Mouse (Mus musculus) embryonic facial prominence, embryonic 14.5 days (tissue): ENCODE measurements around the gene Cyb5b. TPM values are rescaled to one million over a fixed set of nuclear protein-coding genes. Genes with fewer than 3 reads are reported as not detected.

Experiments
- ATAC-seq: fragments of 200-750 bp; cut with Nextera tagmentation; 2 replicates; pipeline ENCODE4 v1.8.0; 2017; ENCODE audit warnings: low read depth, moderate number of reproducible peaks, moderate TSS enrichment
- DNase-seq: peaks from one replicate; pipeline ENCODE4 v3.0.0-alpha.2; 2015; ENCODE audit warnings: low spot score
- H3K27ac ChIP-seq: fragments of 300-500 bp; sonication (generic); replicated peaks from 2 replicates; pipeline ENCODE4 v1.5.1; 2014; ENCODE audit warnings: low read depth, mild to moderate bottlenecking, low read length, moderate library complexity
- H3K27me3 ChIP-seq: fragments of 300-500 bp; sonication (generic); replicated peaks from 2 replicates; pipeline ENCODE4 v1.6.1; 2014; ENCODE audit warnings: low read length; ENCODE audit not compliant: control insufficient read depth, insufficient read depth
- H3K36me3 ChIP-seq: fragments of 300-500 bp; sonication (generic); 2 replicates; pipeline ENCODE4 v1.6.1; 2014; ENCODE audit warnings: low read length, mixed read lengths; ENCODE audit not compliant: control insufficient read depth, insufficient read depth
- H3K4me1 ChIP-seq: fragments of 300-500 bp; sonication (generic); 2 replicates; pipeline ENCODE4 v1.6.1; 2014; ENCODE audit warnings: antibody characterized with exemption, low read length; ENCODE audit not compliant: control insufficient read depth, insufficient read depth
- H3K4me2 ChIP-seq: fragments of 300-500 bp; sonication (generic); 2 replicates; pipeline ENCODE4 v1.6.1; 2014; ENCODE audit warnings: low read depth, mild to moderate bottlenecking, low read length, moderate library complexity, mixed read lengths
- H3K4me3 ChIP-seq: fragments of 300-500 bp; sonication (generic); 2 replicates; pipeline ENCODE4 v1.5.1; 2014; ENCODE audit warnings: low read depth, mild to moderate bottlenecking, low read length
- H3K9ac ChIP-seq: fragments of 300-500 bp; sonication (generic); 2 replicates; pipeline ENCODE4 v1.6.1; 2014; ENCODE audit warnings: low read depth, mild to moderate bottlenecking, low read length, moderate library complexity, mixed read lengths
- H3K9me3 ChIP-seq: fragments of 300-500 bp; sonication (generic); 2 replicates; pipeline ENCODE4 v1.6.1; 2016; ENCODE audit warnings: low read length; ENCODE audit not compliant: control insufficient read depth
- WGBS: fragments of 180-500 bp; shearing (Covaris S2); extraction: QIAGEN DNeasy Blood & Tissue Kit; methylation state at CpG from one replicate; pipeline ENCODE4 v1.1.7; 2014; 5-methylcytosine and 5-hydroxymethylcytosine counted together
- polyA plus RNA-seq: library from polyadenylated mRNA; unstranded; fragments of >200 nt; fragmentation: Nextera tagmentation; extraction: Ambion mirVana; gene quantifications from 2 replicates; pipeline ENCODE4 v1.2.1, GENCODE M21; 2014

Gene Cyb5b
- polyA plus RNA-seq, 1 experiment from 2014 or later, result 78.5 TPM

DNA sequence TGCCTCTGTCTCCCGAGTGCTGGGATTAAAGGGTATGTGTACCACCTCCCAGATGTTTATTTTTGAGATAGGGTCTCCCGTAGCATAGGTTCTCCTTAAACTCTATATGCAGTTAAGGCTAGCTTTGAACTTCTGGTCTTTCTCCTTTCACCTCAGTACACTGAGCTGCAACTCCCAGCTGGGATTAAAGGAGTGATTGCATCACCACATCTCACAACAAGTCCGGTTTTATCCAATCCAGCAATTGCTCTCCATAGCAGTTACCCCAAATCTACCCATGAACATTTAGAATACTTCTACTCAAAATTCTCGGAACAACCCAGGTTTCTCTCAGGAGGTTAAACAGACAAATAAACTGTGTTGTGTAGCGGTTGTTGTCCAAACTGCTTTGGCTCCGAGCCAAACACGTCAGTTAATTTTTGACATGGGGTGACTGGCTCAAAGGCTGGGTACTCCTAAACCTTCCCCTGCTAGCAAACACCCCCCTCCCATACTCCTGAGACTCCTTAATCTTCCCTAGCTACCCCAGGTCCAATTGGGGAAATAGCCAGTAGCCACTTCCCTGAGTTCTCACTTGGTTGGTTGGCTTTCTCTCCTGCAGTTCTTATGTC is 28.7 kb upstream of the Cyb5b start:
- Histone ChIP-seq H3K4me3 (no peak overlapping the region), H3K4me2 (no peak overlapping the region), H3K9ac (no peak overlapping the region), H3K27ac (no peak overlapping the region), H3K27me3 (no peaks in the 10 kb centered on the region), H3K4me1 (peaks cover 5% of the 10 kb centered on the region; the same call in 1 of the 2 replicates), H3K9me3 (no peaks in the 10 kb centered on the region), H3K36me3 (no peaks in the 10 kb centered on the region)
- ATAC-seq, result no peak
- no peak for DNase-seq
- WGBS, result 88% methylated on average over 7 of the region's 7 CpGs

GRCm38 (mm10) chr8:107123063-107123614 is 27.3 kb upstream of the Cyb5b start:
- H3K9ac ChIP-seq, result no peak overlapping the region
- DNase-seq, result no peak
- H3K36me3 ChIP-seq, result no peaks in the 10 kb centered on the region
- H3K27me3 ChIP-seq, result no peaks in the 10 kb centered on the region
- no peak overlapping the region for H3K4me2 ChIP-seq
- 16% methylated on average over 9 of the region's 9 CpGs for WGBS
- ATAC-seq, result peak; percentile 34; the same call in 1 of the 2 replicates
- peaks cover 5% of the 10 kb centered on the region; the same call in 1 of the 2 replicates for H3K4me1 ChIP-seq
- no peak overlapping the region for H3K4me3 ChIP-seq
- H3K27ac ChIP-seq, result peak overlapping the region; percentile 49; the same call in 1 of the 2 replicates
- H3K9me3 ChIP-seq, result no peaks in the 10 kb centered on the region

- no peak overlapping the region for H3K4me2 ChIP-seq
- WGBS, result 65% methylated on average over 8 of the region's 8 CpGs
- H3K4me3 ChIP-seq, result no peak overlapping the region
- H3K9me3 ChIP-seq, result no peaks in the 10 kb centered on the region
- ATAC-seq (no peak), DNase-seq (no peak)
- H3K27ac ChIP-seq, result no peak overlapping the region
- H3K4me1 ChIP-seq, result peaks cover 13% of the 10 kb centered on the region
- H3K27me3 ChIP-seq, result no peaks in the 10 kb centered on the region
- no peaks in the 10 kb centered on the region for H3K36me3 ChIP-seq
- no peak overlapping the region for H3K9ac ChIP-seq
Measured at GRCm38 (mm10) chr8:107124343-107124742, 26.1 kb upstream of the Cyb5b start.

DNA sequence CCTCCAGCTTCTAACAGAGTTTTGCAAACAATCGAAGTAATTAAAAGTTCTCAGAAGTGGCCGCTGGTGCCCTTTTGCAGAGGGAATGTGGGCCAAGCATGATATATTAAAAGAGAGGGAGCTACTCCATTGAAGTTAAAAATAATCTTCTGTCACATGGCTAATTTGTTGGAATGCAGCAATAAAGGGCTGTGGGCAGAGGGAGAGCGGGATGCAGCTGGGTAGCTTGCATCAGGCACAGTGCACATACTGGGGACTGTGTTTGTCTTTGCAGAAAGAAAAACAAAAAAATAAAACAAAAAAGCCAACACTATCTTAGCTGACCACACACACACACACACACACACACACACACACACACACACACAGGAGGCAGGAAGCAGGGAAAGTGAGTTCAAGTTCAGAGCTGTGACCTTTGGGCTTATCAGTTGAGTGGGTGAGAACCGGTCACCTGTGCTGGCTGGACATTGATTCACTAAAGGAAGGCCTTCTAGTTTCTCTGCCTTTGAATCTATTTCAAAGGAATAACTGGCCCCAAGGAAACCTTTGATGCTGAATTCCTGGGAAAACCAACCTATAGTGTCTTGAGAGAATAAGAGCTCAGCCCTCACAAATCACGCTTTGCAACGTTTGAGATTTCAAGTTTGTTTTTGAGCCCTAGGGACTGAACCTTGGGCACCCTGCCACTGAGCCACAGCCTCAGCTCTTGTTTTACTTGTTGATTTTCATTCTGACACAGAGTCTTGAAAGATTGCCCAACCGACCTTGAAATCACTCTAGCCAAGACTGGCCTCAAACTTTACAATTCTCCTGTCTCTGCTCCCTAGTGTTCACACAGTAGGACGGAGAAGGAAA is 21.0 kb upstream of the Cyb5b start:
- H3K4me1 ChIP-seq, result peaks cover 22% of the 10 kb centered on the region
- H3K4me2 ChIP-seq, result no peak overlapping the region
- H3K9ac ChIP-seq, result no peak overlapping the region
- H3K27me3 ChIP-seq, result no peaks in the 10 kb centered on the region
- H3K9me3 ChIP-seq, result no peaks in the 10 kb centered on the region
- H3K27ac ChIP-seq, result peak overlapping the region; percentile 50; the same call in 1 of the 2 replicates
- 38% methylated on average over 8 of the region's 8 CpGs for WGBS
- H3K36me3 ChIP-seq, result no peaks in the 10 kb centered on the region
- no peak overlapping the region for H3K4me3 ChIP-seq
- ATAC-seq, result no peak
- peak; percentile 68 for DNase-seq

DNA sequence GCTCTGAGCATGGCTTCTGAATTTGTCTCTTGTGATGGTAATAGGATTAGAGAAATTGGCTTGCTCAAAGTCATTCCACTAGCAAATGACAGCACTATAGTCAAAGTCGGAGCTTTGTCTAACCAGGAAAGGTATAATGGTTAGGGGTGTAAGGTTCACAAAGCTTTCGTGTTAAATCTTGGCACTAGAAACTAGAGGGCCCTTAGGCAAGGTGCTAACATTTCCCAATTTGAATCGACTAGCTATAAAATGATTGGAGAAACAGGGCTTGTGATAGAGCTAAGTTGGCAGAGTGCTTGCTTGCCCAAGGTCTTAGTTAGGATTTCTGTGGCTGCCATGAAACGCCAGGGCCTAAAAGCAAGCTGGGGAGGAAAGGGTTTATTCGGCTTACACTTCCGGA is 20.4 kb upstream of the Cyb5b start:
- H3K9me3 ChIP-seq, result no peaks in the 10 kb centered on the region
- no peak overlapping the region for H3K4me2 ChIP-seq
- no peak for ATAC-seq
- peaks cover 22% of the 10 kb centered on the region for H3K4me1 ChIP-seq
- no peak overlapping the region for H3K4me3 ChIP-seq
- H3K36me3 ChIP-seq, result no peaks in the 10 kb centered on the region
- no peaks in the 10 kb centered on the region for H3K27me3 ChIP-seq
- H3K9ac ChIP-seq, result no peak overlapping the region
- 77% methylated on average over 6 of the region's 6 CpGs for WGBS
- no peak overlapping the region for H3K27ac ChIP-seq
- no peak for DNase-seq

GRCm38 (mm10) chr8:107132581-107133491 is 17.6 kb upstream of the Cyb5b start:
- H3K4me1 ChIP-seq, result peaks cover 22% of the 10 kb centered on the region
- no peaks in the 10 kb centered on the region for H3K27me3 ChIP-seq
- no peak overlapping the region for H3K27ac ChIP-seq
- no peak overlapping the region for H3K4me2 ChIP-seq
- DNase-seq (no peak), ATAC-seq (0 out of 2 replicates have a peak, but pooled peaks have one; percentile 30)
- 63% methylated on average over 24 of the region's 24 CpGs for WGBS
- no peak overlapping the region for H3K4me3 ChIP-seq
- no peak overlapping the region; the same call in 1 of the 2 replicates for H3K9ac ChIP-seq
- no peaks in the 10 kb centered on the region for H3K9me3 ChIP-seq
- H3K36me3 ChIP-seq, result no peaks in the 10 kb centered on the region

- peaks cover 20% of the 10 kb centered on the region for H3K4me1 ChIP-seq
- peak overlapping the region; percentile 15; the same call in 1 of the 2 replicates for H3K9ac ChIP-seq
- H3K27me3 ChIP-seq, result no peaks in the 10 kb centered on the region
- WGBS, result 37% methylated on average over 6 of the region's 6 CpGs
- DNase-seq (peak; percentile 57), ATAC-seq (peak; percentile 66; the same call in 1 of the 2 replicates)
- H3K4me3 ChIP-seq, result no peak overlapping the region
- no peaks in the 10 kb centered on the region for H3K9me3 ChIP-seq
- H3K36me3 ChIP-seq, result no peaks in the 10 kb centered on the region
- no peak overlapping the region for H3K4me2 ChIP-seq
- H3K27ac ChIP-seq, result 0 out of 2 replicates have a peak overlapping the region, but pooled peaks have one; percentile 7
Measured at GRCm38 (mm10) chr8:107133881-107134280, 16.6 kb upstream of the Cyb5b start.
